9 mouse cellular contexts compared by ENCODE assay signal in the genomic region with DNA sequence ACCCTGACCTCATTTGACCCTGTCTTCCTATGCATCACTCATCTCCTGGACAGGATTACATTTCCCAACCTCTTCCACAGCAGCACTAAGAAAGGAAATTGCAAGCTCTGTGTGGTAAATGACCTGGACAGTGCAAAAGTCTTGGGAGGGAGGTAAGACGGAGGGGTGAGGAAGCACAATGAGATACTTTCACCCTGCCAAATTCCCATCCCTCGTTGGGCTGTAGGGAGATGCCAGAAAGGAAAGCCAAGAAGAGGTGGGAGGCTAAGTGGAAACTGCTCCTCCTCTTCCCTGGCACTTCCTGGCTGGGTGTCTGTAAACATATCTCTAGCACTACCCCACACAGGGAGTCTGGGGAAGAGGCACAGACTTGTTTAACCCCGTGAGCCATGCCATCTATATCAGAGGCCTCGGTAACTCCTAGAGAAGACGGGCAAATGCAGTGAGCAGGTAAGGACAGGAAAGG.
DNase-seq lines count a peak whose midpoint lies in the region; ATAC-seq lines count a peak whose summit lies in the region.
"Had no signal": no experiment of that assay in that cellular context is flagged by ENCODE, and none has a peak within 500 bp of the region (broad histone marks: within the 10 kb centered on the region; RNA-seq: fewer than 3 reads in every experiment).

No protein-coding gene starts in this region.

- H3K27me3 ChIP-seq in midbrain, embryonic 10.5 days (ENCODE audit: low read depth, poor library complexity, severe bottlenecking), result no peaks in the 10 kb centered on the region
- no peaks in the 10 kb centered on the region for H3K27me3 ChIP-seq in midbrain, embryonic 16.5 days (ENCODE audit: control insufficient read depth, insufficient read depth, low read depth, low read length)
- H3K27me3 ChIP-seq in lung, embryonic 16.5 days (ENCODE audit: control insufficient read depth, insufficient read depth, low read depth, low read length), result no peaks in the 10 kb centered on the region
- no peaks in the 10 kb centered on the region for H3K27me3 ChIP-seq in forebrain, embryonic 10.5 days (ENCODE audit: poor library complexity, severe bottlenecking)

- peaks cover 14% of the 10 kb centered on the region; the same call in 1 of the 2 replicates for H3K9me3 ChIP-seq in midbrain, embryonic 10.5 days (replicated peaks)
- H3K9me3 ChIP-seq in midbrain, embryonic 16.5 days (replicated peaks; ENCODE audit: control insufficient read depth, low read length, poor library complexity, severe bottlenecking), result no peaks in the 10 kb centered on the region
- no peaks in the 10 kb centered on the region for H3K9me3 ChIP-seq in lung, embryonic 16.5 days (ENCODE audit: control insufficient read depth, low read length)
- H3K9me3 ChIP-seq in forebrain, embryonic 10.5 days, result peaks cover 10% of the 10 kb centered on the region

- peaks cover 19% of the 10 kb centered on the region for H3K36me3 ChIP-seq in midbrain, embryonic 10.5 days
- no peaks in the 10 kb centered on the region for H3K36me3 ChIP-seq in midbrain, embryonic 16.5 days (ENCODE audit: control insufficient read depth, insufficient read depth, low read length)
- H3K36me3 ChIP-seq in lung, embryonic 16.5 days (ENCODE audit: control insufficient read depth, insufficient read depth, low read length), result no peaks in the 10 kb centered on the region
- H3K36me3 ChIP-seq in forebrain, embryonic 10.5 days (replicated peaks), result peaks cover 18% of the 10 kb centered on the region

- WGBS in midbrain, embryonic 10.5 days, result 85% methylated on average over 5 of the region's 5 CpGs
- 91% methylated on average over 5 of the region's 5 CpGs for WGBS in midbrain, embryonic 16.5 days
- WGBS in lung, embryonic 16.5 days, result 41% methylated on average over 5 of the region's 5 CpGs
- WGBS in forebrain, embryonic 10.5 days, result 87% methylated on average over 5 of the region's 5 CpGs

- H3K9ac ChIP-seq in midbrain, embryonic 16.5 days (ENCODE audit: low read depth, low read length), result no peak overlapping the region
- no peak overlapping the region for H3K9ac ChIP-seq in lung, embryonic 16.5 days (ENCODE audit: low read length)

- H3K4me1 ChIP-seq in midbrain, embryonic 10.5 days, result peaks cover 23% of the 10 kb centered on the region
- H3K4me1 ChIP-seq in midbrain, embryonic 16.5 days (ENCODE audit: control insufficient read depth, insufficient read depth, low read length), result no peaks in the 10 kb centered on the region
- peaks cover 19% of the 10 kb centered on the region for H3K4me1 ChIP-seq in lung, embryonic 16.5 days (replicated peaks; ENCODE audit: control insufficient read depth, insufficient read depth, low read length)
- peaks cover 26% of the 10 kb centered on the region for H3K4me1 ChIP-seq in forebrain, embryonic 10.5 days

- no peak overlapping the region for H3K4me2 ChIP-seq in midbrain, embryonic 16.5 days (ENCODE audit: low read length)
- H3K4me2 ChIP-seq in lung, embryonic 16.5 days (ENCODE audit: low read depth, low read length), result no peak overlapping the region
- H3K4me2 ChIP-seq: liver, embryonic 11.5 days had no signal

- peak; percentile 30 to 62 for DNase-seq in adrenal gland, adult (ENCODE audit: inconsistent age in 2 of 2, low spot score in 1 of 2)
- no peak for DNase-seq in adrenal gland, postnatal 14 days
- no peak for DNase-seq in midbrain, embryonic 10.5 days (ENCODE audit: low spot score)
- DNase-seq in kidney, adult 18-20 months, result peak; percentile 32
- DNase-seq in forebrain, embryonic 10.5 days (ENCODE audit: extremely low spot score, low spot score), result no peak

- ATAC-seq in midbrain, embryonic 16.5 days, result no peak
- peak; percentile 50 for ATAC-seq in lung, embryonic 16.5 days (ENCODE audit: low read depth)
- no peak for ATAC-seq in inflammation-experienced regulatory T-cells, adult 6 months

- no peak overlapping the region for H3K4me3 ChIP-seq in midbrain, embryonic 10.5 days
- H3K4me3 ChIP-seq in midbrain, embryonic 16.5 days (ENCODE audit: low read depth, low read length), result no peak overlapping the region
- H3K4me3 ChIP-seq in lung, embryonic 16.5 days (ENCODE audit: low read length), result no peak overlapping the region
- no peak overlapping the region for H3K4me3 ChIP-seq in forebrain, embryonic 10.5 days

- peak overlapping the region; percentile 4; the same call in 1 of the 2 replicates for H3K27ac ChIP-seq in midbrain, embryonic 10.5 days (replicated peaks)
- no peak overlapping the region for H3K27ac ChIP-seq in midbrain, embryonic 16.5 days (ENCODE audit: low read length)
- peak overlapping the region; percentile 67 for H3K27ac ChIP-seq in lung, embryonic 16.5 days (ENCODE audit: low read length)
- no peak overlapping the region for H3K27ac ChIP-seq in forebrain, embryonic 10.5 days

Comparison
In these comparisons a context has a peak if more than half of its experiments do, and no peak if none do; other contexts are left out.
1. DNase-seq: peak in adrenal gland, adult (2 of 2) and kidney, adult 18-20 months (single experiment); none in adrenal gland, postnatal 14 days (single experiment), midbrain, embryonic 10.5 days (single experiment) and forebrain, embryonic 10.5 days (single experiment).
2. H3K27ac ChIP-seq: peak in midbrain, embryonic 10.5 days (single experiment) and lung, embryonic 16.5 days (single experiment); none in midbrain, embryonic 16.5 days (single experiment) and forebrain, embryonic 10.5 days (single experiment).